Mouse (Mus musculus) spleen, adult 2 months (tissue): ENCODE data around the gene Prkcq. TPM values are rescaled to one million over a fixed set of nuclear protein-coding genes. Genes with fewer than 3 reads are reported as not detected.

Source experiments
- DNase-seq, 2 experiments: peaks; one replicate each; pipeline versions ENCODE4 v3.0.0 to v3.0.0-alpha.2; 2012 to 2021; ENCODE audit warnings: low spot score in 2 of 2, low read depth in 1 of 2
- H3K27ac ChIP-seq: fragments of 200-500 bp; 2 replicates; pipeline ENCODE4 v1.5.1; 2012; ENCODE audit warnings: low read length, inconsistent platforms; ENCODE audit not compliant: insufficient read depth
- H3K27me3 ChIP-seq: fragments of 200-500 bp; 2 replicates; pipeline ENCODE4 v1.6.1; 2012; ENCODE audit warnings: mild to moderate bottlenecking, moderate library complexity, low read length, inconsistent platforms; ENCODE audit not compliant: control insufficient read depth, insufficient read depth
- H3K36me3 ChIP-seq: fragments of 200-500 bp; 2 replicates; pipeline ENCODE4 v1.6.1; 2012; ENCODE audit warnings: mild to moderate bottlenecking, low read length, inconsistent platforms; ENCODE audit not compliant: control insufficient read depth, insufficient read depth
- H3K4me1 ChIP-seq: fragments of 200-500 bp; 2 replicates; pipeline ENCODE4 v1.6.1; 2011; ENCODE audit warnings: inconsistent platforms; ENCODE audit not compliant: control insufficient read depth, insufficient read depth, insufficient read length
- H3K4me3 ChIP-seq: fragments of 200-500 bp; 2 replicates; pipeline ENCODE4 v1.5.1; 2011; ENCODE audit warnings: mild to moderate bottlenecking, inconsistent platforms; ENCODE audit not compliant: insufficient read depth, insufficient read length; ENCODE audit errors: extremely low read depth
- CTCF ChIP-seq: fragments of 200-500 bp; IDR thresholded peaks from 2 replicates; pipeline ENCODE4 v1.5.1; 2011; ENCODE audit warnings: mild to moderate bottlenecking, inconsistent platforms; ENCODE audit not compliant: insufficient read depth, insufficient read length, insufficient replicate concordance; ENCODE audit errors: extremely low read depth
- POLR2A ChIP-seq: fragments of 200-500 bp; IDR thresholded peaks from 2 replicates; pipeline ENCODE4 v1.6.1; 2011; ENCODE audit warnings: low read depth, low read length, inconsistent platforms
- WGBS: fragments of 180-500 bp; shearing (Covaris S2); methylation state at CpG from one replicate; pipeline ENCODE4 v1.1.7; 2018; 5-methylcytosine and 5-hydroxymethylcytosine counted together
- polyA plus RNA-seq: library from polyadenylated mRNA; depleted of rRNA; stranded (reverse); fragments of >200 nt; gene quantifications from 2 replicates; pipeline ENCODE4 v1.2.3, GENCODE M21; 2012

Gene Prkcq
- polyA plus RNA-seq, 1 experiment: 9.3 TPM

GRCm38 (mm10) chr2:11294643-11295191, 122.8 kb downstream of the Prkcq start:
- no peak overlapping the region for H3K4me3 ChIP-seq
- no peak for TF ChIP-seq POLR2A
- no peak for TF ChIP-seq CTCF
- no peaks in the 10 kb centered on the region for H3K36me3 ChIP-seq
- H3K27me3 ChIP-seq: no peaks in the 10 kb centered on the region
- WGBS: 81% methylated on average over 5 of the region's 5 CpGs
- H3K4me1 ChIP-seq: no peaks in the 10 kb centered on the region
- no peak for DNase-seq
- no peak overlapping the region for H3K27ac ChIP-seq

DNA sequence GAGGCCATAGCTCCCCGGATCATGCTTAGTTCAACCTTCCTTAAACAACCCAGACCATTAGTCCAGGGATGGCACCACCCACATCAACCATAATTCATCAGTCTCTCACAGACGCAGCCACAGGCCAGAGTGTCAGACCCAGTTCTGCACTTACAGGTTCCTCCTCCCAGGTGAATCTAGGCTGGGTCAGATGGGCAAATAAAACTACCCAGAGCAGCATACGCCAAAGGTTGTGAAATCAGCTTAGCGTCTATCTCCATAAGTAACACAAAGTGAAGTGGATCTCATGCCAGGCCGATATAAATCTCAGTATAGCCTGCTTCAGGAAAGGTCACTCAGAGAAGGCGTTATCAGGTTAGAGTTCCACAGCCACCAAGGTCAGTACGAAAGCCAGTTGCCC, 126.9 kb downstream of the Prkcq start:
- WGBS: 92% methylated on average over 7 of the region's 7 CpGs
- no peak overlapping the region for H3K4me3 ChIP-seq
- H3K27me3 ChIP-seq: no peaks in the 10 kb centered on the region
- DNase-seq: no peak
- TF ChIP-seq CTCF: no peak
- TF ChIP-seq POLR2A: no peak
- no peak overlapping the region for H3K27ac ChIP-seq
- no peaks in the 10 kb centered on the region for H3K36me3 ChIP-seq
- no peaks in the 10 kb centered on the region for H3K4me1 ChIP-seq

DNA sequence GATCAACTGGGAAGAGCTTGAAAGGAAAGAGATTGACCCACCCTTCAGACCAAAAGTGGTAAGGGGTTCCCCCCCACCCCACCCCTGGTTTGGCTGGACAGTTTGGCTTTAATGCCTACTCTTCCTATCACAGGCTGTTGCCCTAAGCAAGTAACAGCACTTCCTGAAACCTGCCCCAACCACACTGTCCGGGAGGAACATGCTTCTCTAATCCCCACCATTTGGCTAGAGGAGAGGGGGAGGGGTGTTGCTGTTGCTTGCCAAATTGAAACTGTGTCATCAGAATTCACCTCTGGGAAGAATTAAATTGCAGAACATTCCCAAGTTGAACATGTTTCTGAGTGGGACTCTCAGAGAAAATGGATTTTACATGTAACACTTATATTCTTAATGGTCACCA, 127.5 kb downstream of the Prkcq start:
- Histone ChIP-seq H3K36me3 (no peaks in the 10 kb centered on the region), H3K4me3 (no peak overlapping the region), H3K27me3 (no peaks in the 10 kb centered on the region), H3K27ac (no peak overlapping the region), H3K4me1 (no peaks in the 10 kb centered on the region)
- WGBS: 43% methylated on average over 1 of the region's 1 CpGs
- no peak for TF ChIP-seq CTCF
- no peak for TF ChIP-seq POLR2A
- DNase-seq: no peak

GRCm38 (mm10) chr2:11300362-11300761, 128.5 kb downstream of the Prkcq start:
- 68% methylated on average over 6 of the region's 6 CpGs for WGBS
- H3K4me1 ChIP-seq: no peaks in the 10 kb centered on the region
- H3K4me3 ChIP-seq: no peak overlapping the region
- H3K27ac ChIP-seq: no peak overlapping the region
- no peak for DNase-seq
- H3K27me3 ChIP-seq: no peaks in the 10 kb centered on the region
- no peaks in the 10 kb centered on the region for H3K36me3 ChIP-seq
- no peak for TF ChIP-seq CTCF
- no peak for TF ChIP-seq POLR2A

GRCm38 (mm10) chr2:11320241-11320640, 148.3 kb downstream of the Prkcq start:
- Histone ChIP-seq H3K27ac (no peak overlapping the region), H3K4me3 (no peak overlapping the region), H3K36me3 (no peaks in the 10 kb centered on the region), H3K4me1 (no peaks in the 10 kb centered on the region), H3K27me3 (no peaks in the 10 kb centered on the region)
- DNase-seq: peak in 1 of 2 experiments; percentile 22
- TF ChIP-seq CTCF (peak; percentile 71; the same call in 1 of the 2 replicates), POLR2A (no peak)
- 33% methylated on average over 10 of the region's 10 CpGs for WGBS

GRCm38 (mm10) chr2:11322396-11322795, 150.5 kb downstream of the Prkcq start:
- Histone ChIP-seq H3K4me3 (no peak overlapping the region), H3K36me3 (no peaks in the 10 kb centered on the region), H3K27ac (no peak overlapping the region), H3K27me3 (no peaks in the 10 kb centered on the region), H3K4me1 (no peaks in the 10 kb centered on the region)
- TF ChIP-seq POLR2A: no peak
- TF ChIP-seq CTCF: no peak
- WGBS: 77% methylated on average over 3 of the region's 3 CpGs
- DNase-seq: no peak

DNA sequence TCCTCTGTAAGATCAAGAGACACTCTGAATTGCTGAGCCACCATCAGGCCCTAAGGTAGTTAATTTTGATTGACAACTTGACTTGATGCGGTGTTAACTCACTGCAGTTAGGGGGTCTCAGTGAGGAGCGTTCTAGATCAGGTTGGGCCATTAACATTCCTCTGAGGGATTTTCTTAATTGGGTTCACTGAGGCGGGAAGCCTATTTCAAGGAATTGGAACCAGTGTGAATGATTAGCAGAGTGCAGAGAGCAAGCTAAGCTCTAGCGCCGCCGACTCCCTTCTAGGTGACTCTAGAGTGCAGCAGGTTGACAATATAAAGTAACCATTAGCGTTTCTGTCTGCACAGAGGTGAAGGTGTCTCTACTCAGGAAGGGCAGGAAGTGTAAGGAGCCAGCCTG, 155.4 kb downstream of the Prkcq start:
- Histone ChIP-seq H3K27ac (no peak overlapping the region), H3K36me3 (no peaks in the 10 kb centered on the region), H3K27me3 (no peaks in the 10 kb centered on the region), H3K4me1 (no peaks in the 10 kb centered on the region; the same call in 1 of the 2 replicates), H3K4me3 (no peak overlapping the region)
- 78% methylated on average over 7 of the region's 7 CpGs for WGBS
- no peak for TF ChIP-seq POLR2A
- TF ChIP-seq CTCF: no peak
- DNase-seq: no peak
